Mouse (Mus musculus) liver, embryonic 14.5 days (tissue): ENCODE measurements around the gene Gphb5. TPM values are rescaled to one million over a fixed set of nuclear protein-coding genes. Genes with fewer than 3 reads are reported as not detected.

Experiments used
- ATAC-seq: fragments of 200-750 bp; cut with Nextera tagmentation; 2 replicates; pipeline ENCODE4 v1.8.0; 2017; ENCODE audit warnings: moderate number of reproducible peaks, mild to moderate bottlenecking, moderate library complexity; ENCODE audit not compliant: insufficient read depth
- DNase-seq, 3 experiments: peaks; one replicate each; pipeline ENCODE4 v3.0.0-alpha.2; 2012 to 2013; ENCODE audit warnings: low read depth in 3 of 3, low spot score in 3 of 3
- H3K27ac ChIP-seq: fragments of 300-500 bp; sonication (generic); 2 replicates; pipeline ENCODE4 v1.5.1; 2014; ENCODE audit warnings: moderate library complexity, mild to moderate bottlenecking, control low read depth, inconsistent platforms
- H3K27me3 ChIP-seq: fragments of 300-500 bp; sonication (generic); 2 replicates; pipeline ENCODE4 v1.6.1; 2014; ENCODE audit warnings: mild to moderate bottlenecking, low read length, moderate library complexity; ENCODE audit not compliant: control insufficient read depth, insufficient read depth
- H3K36me3 ChIP-seq: fragments of 300-500 bp; sonication (generic); replicated peaks from 2 replicates; pipeline ENCODE4 v1.6.1; 2014; ENCODE audit warnings: low read depth; ENCODE audit not compliant: control insufficient read depth, insufficient read depth
- H3K4me1 ChIP-seq, 2 experiments: fragments of 200-500 bp in 1 of 2; fragments of 300-500 bp in 1 of 2; sonication (generic) in 1 of 2; replicated peaks; 2 replicates each; pipeline ENCODE4 v1.6.1; 2012 to 2014; ENCODE audit warnings: antibody characterized with exemption in 1 of 2, inconsistent platforms in 1 of 2, low read length in 1 of 2; ENCODE audit not compliant: control insufficient read depth in 2 of 2, insufficient read depth in 2 of 2
- H3K4me2 ChIP-seq: fragments of 300-500 bp; sonication (generic); 2 replicates; pipeline ENCODE4 v1.6.1; 2014; ENCODE audit warnings: low read depth, mild to moderate bottlenecking, control low read depth, moderate library complexity
- H3K4me3 ChIP-seq, 2 experiments: fragments of 200-500 bp in 1 of 2; fragments of 300-500 bp in 1 of 2; sonication (generic) in 1 of 2; 2 replicates each; pipeline ENCODE4 v1.5.1; 2012 to 2014; ENCODE audit warnings: low read depth in 2 of 2, low read length in 2 of 2, mild to moderate bottlenecking in 2 of 2, control low read depth in 1 of 2, inconsistent platforms in 1 of 2, moderate library complexity in 1 of 2; ENCODE audit not compliant: insufficient read depth in 1 of 2
- H3K9ac ChIP-seq: fragments of 300-500 bp; sonication (generic); replicated peaks from 2 replicates; pipeline ENCODE4 v1.6.1; 2014; ENCODE audit warnings: mild to moderate bottlenecking, control low read depth, moderate library complexity
- H3K9me3 ChIP-seq: fragments of 300-500 bp; sonication (generic); 2 replicates; pipeline ENCODE4 v1.6.1; 2016; ENCODE audit warnings: low read length, mixed read lengths; ENCODE audit not compliant: control insufficient read depth
- CTCF ChIP-seq: IDR thresholded peaks from 2 replicates; pipeline ENCODE4 v1.5.1; 2016; ENCODE audit warnings: antibody characterized with exemption, low read depth, control low read depth
- EP300 ChIP-seq: IDR thresholded peaks from 2 replicates; pipeline ENCODE4 v1.6.1; 2016; ENCODE audit warnings: antibody characterized with exemption, low read depth
- WGBS: fragments of 180-500 bp; shearing (Covaris S2); extraction: QIAGEN DNeasy Blood & Tissue Kit; methylation state at CpG from one replicate; pipeline ENCODE4 v1.1.7; 2014; ENCODE audit not compliant: insufficient replicate concordance; 5-methylcytosine and 5-hydroxymethylcytosine counted together
- polyA plus RNA-seq, 2 experiments: library from polyadenylated mRNA; depleted of rRNA in 1 of 2; stranded (reverse) in 1 of 2; unstranded in 1 of 2; fragments of >200 nt; fragmentation: Nextera tagmentation in 1 of 2; extraction: Ambion mirVana in 1 of 2; gene quantifications; 2 replicates each; pipeline versions ENCODE4 v1.2.1 to v1.2.3; 2012 to 2014

Gene Gphb5
- polyA plus RNA-seq, 2 experiments, result not detected

DNA sequence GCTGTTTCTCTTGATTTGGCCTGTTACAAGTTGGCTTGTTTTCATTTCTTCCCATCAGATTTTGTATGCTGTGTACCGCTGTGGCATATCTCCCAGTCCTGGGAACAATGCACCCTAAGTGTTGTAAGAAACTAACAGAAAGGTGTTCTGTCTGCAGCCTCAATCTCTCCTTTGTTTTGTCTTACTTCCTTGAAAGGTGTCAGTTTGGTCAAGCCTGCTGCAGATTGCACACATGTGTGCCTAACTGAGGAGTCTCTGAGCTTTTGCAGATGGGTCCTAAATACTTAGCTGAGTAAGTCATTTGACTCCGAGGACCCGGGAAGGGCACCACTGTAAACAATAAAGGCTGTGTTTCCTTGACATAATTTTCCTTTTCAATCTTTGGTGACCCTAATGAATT lies 20.0 kb downstream of the Gphb5 start:
- Histone ChIP-seq H3K27ac (no peak overlapping the region), H3K4me2 (no peak overlapping the region), H3K9me3 (no peaks in the 10 kb centered on the region), H3K9ac (no peak overlapping the region), H3K4me3 (no peak overlapping the region), H3K4me1 (no peaks in the 10 kb centered on the region), H3K36me3 (no peaks in the 10 kb centered on the region), H3K27me3 (no peaks in the 10 kb centered on the region)
- ATAC-seq, result no peak
- TF ChIP-seq CTCF (no peak), EP300 (no peak)
- WGBS, result 72% methylated on average over 3 of the region's 3 CpGs
- no peak for DNase-seq

GRCm38 (mm10) chr12:75394011-75394773 lies 22.4 kb downstream of the Gphb5 start:
- Histone ChIP-seq H3K9me3 (no peaks in the 10 kb centered on the region), H3K4me2 (no peak overlapping the region)

DNA sequence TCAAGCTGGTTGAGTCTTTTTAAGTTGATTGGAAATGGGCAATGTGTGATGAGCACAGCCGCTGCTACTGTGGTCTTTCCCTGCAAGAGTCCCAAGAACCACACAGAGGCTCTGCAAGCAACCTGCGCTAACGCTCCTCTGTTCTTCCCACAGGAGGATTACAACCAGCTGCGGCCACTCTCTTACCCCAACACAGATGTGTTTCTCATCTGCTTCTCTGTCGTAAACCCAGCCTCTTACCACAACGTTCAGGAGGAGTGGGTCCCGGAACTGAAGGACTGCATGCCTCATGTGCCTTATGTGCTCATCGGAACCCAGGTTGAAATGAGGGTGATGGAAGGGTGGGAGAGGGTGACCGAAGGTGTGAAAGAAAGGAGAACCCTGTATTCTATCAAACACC lies 25.1 kb downstream of the Gphb5 start:
- no peaks in the 10 kb centered on the region for H3K27me3 ChIP-seq
- ATAC-seq, result no peak
- no peaks in the 10 kb centered on the region for H3K36me3 ChIP-seq
- H3K9me3 ChIP-seq, result no peaks in the 10 kb centered on the region
- DNase-seq, result no peak
- no peak overlapping the region for H3K4me3 ChIP-seq
- no peak overlapping the region for H3K9ac ChIP-seq
- no peak overlapping the region for H3K27ac ChIP-seq
- no peak overlapping the region for H3K4me2 ChIP-seq
- TF ChIP-seq CTCF, result no peak
- TF ChIP-seq EP300, result no peak
- no peaks in the 10 kb centered on the region for H3K4me1 ChIP-seq
- whole genome bisulfite sequencing, result 80% methylated on average over 9 of the region's 9 CpGs

More at GRCm38 (mm10) chr12:75394011-75394773, 22.4 kb downstream of the Gphb5 start:
- Histone ChIP-seq H3K9ac (no peak overlapping the region), H3K27me3 (no peaks in the 10 kb centered on the region), H3K4me3 (no peak overlapping the region), H3K36me3 (no peaks in the 10 kb centered on the region), H3K27ac (no peak overlapping the region), H3K4me1 (no peaks in the 10 kb centered on the region)
- DNase-seq (no peak), ATAC-seq (no peak)
- 75% methylated on average over 20 of the region's 20 CpGs for WGBS
- TF ChIP-seq EP300, result no peak

DNA sequence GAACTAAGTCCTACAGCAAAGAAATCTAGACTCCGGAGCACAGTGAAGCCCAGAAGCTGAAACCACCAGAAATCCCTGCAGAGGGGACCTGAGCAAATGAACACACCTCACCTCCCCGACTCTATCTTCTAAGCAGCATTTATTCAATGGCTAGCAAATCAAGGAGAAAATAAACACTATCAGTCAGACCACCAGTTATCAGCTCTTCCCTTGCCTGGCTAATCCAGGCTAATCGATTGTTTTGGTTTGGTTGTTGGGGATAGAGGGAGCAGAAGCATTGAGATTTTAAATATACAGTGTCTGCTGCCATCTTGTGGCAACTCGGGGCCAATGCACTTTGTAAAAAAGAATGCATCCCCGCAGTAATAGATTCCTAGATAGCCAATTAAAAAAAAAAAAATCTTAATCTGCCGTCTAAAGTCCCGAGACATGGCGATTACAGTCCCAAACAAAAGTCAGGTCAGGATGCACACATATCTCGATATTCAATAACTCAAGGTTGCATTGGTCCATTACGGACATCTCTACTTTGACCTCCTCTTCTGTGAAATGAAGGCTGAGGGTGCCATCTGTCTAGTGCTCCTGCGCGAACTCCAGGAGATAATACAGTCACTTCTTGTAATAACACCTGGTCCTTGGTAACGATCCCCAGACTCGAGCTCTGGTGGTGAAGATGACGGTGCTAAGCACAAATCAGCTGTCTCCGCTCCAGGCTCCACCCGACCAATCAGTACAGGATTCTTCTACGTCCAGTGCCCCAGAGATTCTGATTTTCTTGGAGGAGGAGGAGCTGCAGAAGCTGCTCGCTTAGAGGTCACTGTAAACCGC lies 27.1 kb downstream of the Gphb5 start:
- H3K36me3 ChIP-seq, result no peaks in the 10 kb centered on the region
- ATAC-seq, result no peak
- no peaks in the 10 kb centered on the region for H3K27me3 ChIP-seq
- no peak overlapping the region for H3K4me3 ChIP-seq
- H3K27ac ChIP-seq, result no peak overlapping the region
- no peaks in the 10 kb centered on the region for H3K4me1 ChIP-seq
- no peak overlapping the region for H3K4me2 ChIP-seq
- H3K9ac ChIP-seq, result no peak overlapping the region
- no peaks in the 10 kb centered on the region for H3K9me3 ChIP-seq
- 40% methylated on average over 20 of the region's 20 CpGs for WGBS
- TF ChIP-seq EP300, result no peak
- TF ChIP-seq CTCF, result peak; percentile 58; the same call in 1 of the 2 replicates
- no peak for DNase-seq

DNA sequence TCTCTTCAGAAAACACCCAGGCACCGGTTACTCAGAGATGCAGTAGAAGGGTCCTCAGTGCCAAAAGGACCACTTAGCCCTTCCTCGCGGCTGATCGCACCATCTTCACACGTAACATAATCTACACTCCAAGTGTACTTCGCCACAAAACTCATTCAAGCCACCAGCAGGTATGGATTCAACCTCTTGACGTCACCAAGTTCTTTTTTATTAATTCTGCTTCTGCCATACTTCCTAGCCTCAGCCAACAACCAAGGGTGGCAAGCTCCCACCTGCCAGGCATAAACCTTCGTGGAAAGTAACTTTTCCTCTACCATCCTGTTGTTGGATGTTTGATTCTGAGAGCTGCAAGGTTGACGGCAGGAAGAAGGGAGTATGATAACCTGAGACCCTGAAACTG lies 28.1 kb downstream of the Gphb5 start:
- no peak overlapping the region for H3K9ac ChIP-seq
- no peak for ATAC-seq
- no peak for TF ChIP-seq CTCF
- TF ChIP-seq EP300, result no peak
- H3K4me1 ChIP-seq, result no peaks in the 10 kb centered on the region
- H3K27ac ChIP-seq, result no peak overlapping the region
- WGBS, result 75% methylated on average over 9 of the region's 9 CpGs
- H3K4me2 ChIP-seq, result no peak overlapping the region
- no peaks in the 10 kb centered on the region for H3K9me3 ChIP-seq
- no peaks in the 10 kb centered on the region for H3K36me3 ChIP-seq
- no peak overlapping the region for H3K4me3 ChIP-seq
- H3K27me3 ChIP-seq, result no peaks in the 10 kb centered on the region
- no peak for DNase-seq
